Mouse (Mus musculus) hindbrain, embryonic 16.5 days (tissue): ENCODE measurements around the gene Mapk14. TPM values are rescaled to one million over a fixed set of nuclear protein-coding genes. Genes with fewer than 3 reads are reported as not detected.

Experiments
- ATAC-seq: fragments of 200-750 bp; cut with Nextera tagmentation; 2 replicates; pipeline ENCODE4 v1.8.0; 2017; ENCODE audit warnings: moderate TSS enrichment, moderate library complexity
- H3K27ac ChIP-seq: fragments of 300-500 bp; sonication (generic); 2 replicates; pipeline ENCODE4 v1.5.1; 2014; ENCODE audit warnings: low read depth, mild to moderate bottlenecking, control low read depth, low read length, moderate library complexity
- H3K27me3 ChIP-seq: fragments of 300-500 bp; sonication (generic); replicated peaks from 2 replicates; pipeline ENCODE4 v1.6.1; 2014; ENCODE audit warnings: low read length; ENCODE audit not compliant: control insufficient read depth, insufficient read depth
- H3K36me3 ChIP-seq: fragments of 300-500 bp; sonication (generic); 2 replicates; pipeline ENCODE4 v1.6.1; 2014; ENCODE audit warnings: mild to moderate bottlenecking, low read length, moderate library complexity, mixed read lengths; ENCODE audit not compliant: control insufficient read depth, insufficient read depth
- H3K4me1 ChIP-seq: fragments of 300-500 bp; sonication (generic); 2 replicates; pipeline ENCODE4 v1.6.1; 2014; ENCODE audit warnings: low read depth, low read length; ENCODE audit not compliant: control insufficient read depth, insufficient read depth
- H3K4me2 ChIP-seq: fragments of 300-500 bp; sonication (generic); 2 replicates; pipeline ENCODE4 v1.6.1; 2014; ENCODE audit warnings: mild to moderate bottlenecking, low read length, control low read depth, moderate library complexity
- H3K4me3 ChIP-seq: fragments of 300-500 bp; sonication (generic); 2 replicates; pipeline ENCODE4 v1.5.1; 2014; ENCODE audit warnings: mild to moderate bottlenecking, low read length, control low read depth, moderate library complexity
- H3K9ac ChIP-seq: fragments of 300-500 bp; sonication (generic); 2 replicates; pipeline ENCODE4 v1.6.1; 2014; ENCODE audit warnings: low read depth, mild to moderate bottlenecking, control low read depth, low read length, moderate library complexity
- H3K9me3 ChIP-seq: fragments of 300-500 bp; sonication (generic); 2 replicates; pipeline ENCODE4 v1.6.1; 2014; ENCODE audit warnings: mild to moderate bottlenecking, low read length, moderate library complexity; ENCODE audit not compliant: control insufficient read depth
- WGBS: fragments of 180-500 bp; shearing (Covaris S2); extraction: QIAGEN DNeasy Blood & Tissue Kit; methylation state at CpG from one replicate; pipeline ENCODE4 v1.1.7; 2014; 5-methylcytosine and 5-hydroxymethylcytosine counted together
- polyA plus RNA-seq: library from polyadenylated mRNA; unstranded; fragments of >200 nt; fragmentation: Nextera tagmentation; extraction: Ambion mirVana; gene quantifications from 2 replicates; pipeline ENCODE4 v1.2.1, GENCODE M21; 2015

The Mapk14 gene
- polyA plus RNA-seq, 1 experiment from 2014 or later: 22.7 TPM

- no peaks in the 10 kb centered on the region for H3K36me3 ChIP-seq
- H3K9me3 ChIP-seq: no peaks in the 10 kb centered on the region
- H3K4me1 ChIP-seq: no peaks in the 10 kb centered on the region
- H3K4me3 ChIP-seq: no peak overlapping the region
- no peak overlapping the region for H3K9ac ChIP-seq
- no peak for ATAC-seq
- H3K4me2 ChIP-seq: no peak overlapping the region
- H3K27me3 ChIP-seq: no peaks in the 10 kb centered on the region
- WGBS: 86% methylated on average over 13 of the region's 13 CpGs
- no peak overlapping the region for H3K27ac ChIP-seq
Measured at GRCm38 (mm10) chr17:28682311-28683084, 8.6 kb upstream of the Mapk14 start.

GRCm38 (mm10) chr17:28683601-28684000 is 7.5 kb upstream of the Mapk14 start:
- Histone ChIP-seq H3K27ac (no peak overlapping the region), H3K9ac (no peak overlapping the region), H3K4me3 (no peak overlapping the region), H3K27me3 (no peaks in the 10 kb centered on the region), H3K36me3 (no peaks in the 10 kb centered on the region), H3K4me1 (no peaks in the 10 kb centered on the region), H3K4me2 (no peak overlapping the region), H3K9me3 (no peaks in the 10 kb centered on the region)
- no peak for ATAC-seq
- WGBS: 59% methylated on average over 1 of the region's 1 CpGs

- Histone ChIP-seq H3K27ac (no peak overlapping the region), H3K4me1 (peaks cover 4% of the 10 kb centered on the region), H3K9me3 (no peaks in the 10 kb centered on the region), H3K4me3 (no peak overlapping the region), H3K27me3 (no peaks in the 10 kb centered on the region), H3K36me3 (no peaks in the 10 kb centered on the region), H3K4me2 (no peak overlapping the region), H3K9ac (no peak overlapping the region)
- ATAC-seq: no peak
- 66% methylated on average over 19 of the region's 19 CpGs for WGBS
Measured at GRCm38 (mm10) chr17:28684631-28685030, 6.5 kb upstream of the Mapk14 start.

GRCm38 (mm10) chr17:28687354-28687753 is 3.8 kb upstream of the Mapk14 start:
- Histone ChIP-seq H3K4me2 (no peak overlapping the region), H3K4me1 (peaks cover 12% of the 10 kb centered on the region), H3K4me3 (no peak overlapping the region), H3K9ac (no peak overlapping the region), H3K27ac (no peak overlapping the region), H3K36me3 (no peaks in the 10 kb centered on the region), H3K9me3 (no peaks in the 10 kb centered on the region), H3K27me3 (no peaks in the 10 kb centered on the region)
- WGBS: 66% methylated on average over 4 of the region's 4 CpGs
- ATAC-seq: no peak

GRCm38 (mm10) chr17:28689586-28690283 is 1.4 kb upstream of the Mapk14 start, which contains the start of gene Slc26a8:
Gene Slc26a8, minus strand, starts transcription at chr17:28690233.
- no peaks in the 10 kb centered on the region for H3K27me3 ChIP-seq
- H3K4me3 ChIP-seq: peak within 1 kb of the TSS; percentile 99
- H3K4me1 ChIP-seq: peaks cover 28% of the 10 kb centered on the region
- no peaks in the 10 kb centered on the region for H3K9me3 ChIP-seq
- WGBS: 9% methylated on average over 40 of the region's 40 CpGs
- peak within 1 kb of the TSS; percentile 72 for H3K9ac ChIP-seq
- peak within 1 kb of the TSS; percentile 97 for H3K27ac ChIP-seq
- no peak for ATAC-seq
- peak within 1 kb of the TSS; percentile 86 for H3K4me2 ChIP-seq
- no peaks in the 10 kb centered on the region for H3K36me3 ChIP-seq

- WGBS: under 1% methylated on average over 50 of the region's 53 CpGs
- peaks cover 36% of the 10 kb centered on the region for H3K4me1 ChIP-seq
- H3K27me3 ChIP-seq: no peaks in the 10 kb centered on the region
- peak; percentile 51 for ATAC-seq
- no peaks in the 10 kb centered on the region for H3K36me3 ChIP-seq
- H3K4me2 ChIP-seq: peak overlapping the region; percentile 84
- H3K9me3 ChIP-seq: no peaks in the 10 kb centered on the region
- peak overlapping the region; percentile 97 for H3K9ac ChIP-seq
- peak overlapping the region; percentile 97 for H3K27ac ChIP-seq
- H3K4me3 ChIP-seq: peak overlapping the region; percentile 99
Measured at GRCm38 (mm10) chr17:28691687-28692340, 685 bp downstream of the Mapk14 start.

GRCm38 (mm10) chr17:28692341-28692710 is 1.2 kb downstream of the Mapk14 start:
- peak overlapping the region; percentile 97 for H3K9ac ChIP-seq
- H3K36me3 ChIP-seq: no peaks in the 10 kb centered on the region
- H3K4me3 ChIP-seq: peak overlapping the region; percentile 99
- ATAC-seq: no peak
- no peaks in the 10 kb centered on the region for H3K27me3 ChIP-seq
- peaks cover 38% of the 10 kb centered on the region for H3K4me1 ChIP-seq
- peak overlapping the region; percentile 84 for H3K4me2 ChIP-seq
- WGBS: under 1% methylated on average over 18 of the region's 18 CpGs
- H3K27ac ChIP-seq: peak overlapping the region; percentile 97
- H3K9me3 ChIP-seq: no peaks in the 10 kb centered on the region

GRCm38 (mm10) chr17:28693086-28693485 is 2.0 kb downstream of the Mapk14 start:
- H3K4me2 ChIP-seq: peak overlapping the region; percentile 84
- no peaks in the 10 kb centered on the region for H3K27me3 ChIP-seq
- peaks cover 44% of the 10 kb centered on the region for H3K4me1 ChIP-seq
- no peak overlapping the region; the same call in 1 of the 2 replicates for H3K9ac ChIP-seq
- ATAC-seq: no peak
- no peaks in the 10 kb centered on the region for H3K9me3 ChIP-seq
- H3K4me3 ChIP-seq: peak overlapping the region; percentile 99
- 45% methylated on average over 3 of the region's 3 CpGs for WGBS
- H3K36me3 ChIP-seq: no peaks in the 10 kb centered on the region
- no peak overlapping the region for H3K27ac ChIP-seq

- no peak overlapping the region for H3K9ac ChIP-seq
- no peaks in the 10 kb centered on the region for H3K36me3 ChIP-seq
- H3K27ac ChIP-seq: no peak overlapping the region
- H3K4me1 ChIP-seq: peaks cover 44% of the 10 kb centered on the region
- no peak for ATAC-seq
- no peak overlapping the region for H3K4me2 ChIP-seq
- no peaks in the 10 kb centered on the region for H3K9me3 ChIP-seq
- WGBS: 73% methylated on average over 2 of the region's 2 CpGs
- no peaks in the 10 kb centered on the region for H3K27me3 ChIP-seq
- H3K4me3 ChIP-seq: no peak overlapping the region
Measured at GRCm38 (mm10) chr17:28694078-28694477, 2.9 kb downstream of the Mapk14 start.
